Mouse (Mus musculus) brain, embryonic 14.5 days (tissue): ENCODE data around the gene Nufip2.

ENCODE experiments used
- CTCF ChIP-seq: fragments of 200-500 bp; IDR thresholded peaks from 2 replicates; pipeline ENCODE4 v1.5.1; 2012; ENCODE audit warnings: inconsistent platforms, mild to moderate bottlenecking, moderate library complexity, borderline replicate concordance; ENCODE audit not compliant: insufficient read depth, insufficient read length; ENCODE audit errors: extremely low read depth
- POLR2A ChIP-seq: fragments of 200-500 bp; IDR thresholded peaks from 2 replicates; pipeline ENCODE4 v1.6.1; 2012; ENCODE audit warnings: mild to moderate bottlenecking, inconsistent platforms, borderline replicate concordance; ENCODE audit not compliant: poor library complexity, insufficient read depth, insufficient read length, severe bottlenecking; ENCODE audit errors: extremely low read depth

DNA sequence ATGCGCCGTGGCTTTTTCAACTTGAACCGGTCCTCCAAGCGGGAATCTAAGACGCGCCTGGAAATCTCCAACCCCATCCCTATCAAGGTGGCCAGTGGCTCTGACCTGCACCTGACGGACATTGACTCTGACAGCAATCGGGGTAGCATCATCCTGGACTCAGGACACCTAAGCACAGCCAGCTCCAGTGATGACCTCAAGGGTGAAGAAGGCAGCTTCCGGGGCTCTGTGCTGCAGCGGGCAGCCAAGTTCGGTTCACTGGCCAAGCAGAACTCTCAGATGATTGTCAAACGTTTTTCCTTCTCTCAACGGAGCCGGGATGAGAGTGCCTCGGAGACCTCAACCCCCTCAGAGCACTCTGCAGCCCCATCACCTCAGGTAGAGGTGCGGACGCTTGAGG, 91.5 kb downstream of the Nufip2 start:
- TF ChIP-seq POLR2A, result no peak
- TF ChIP-seq CTCF, result no peak
